Comparison of ENCODE assay signal across 8 mouse cellular contexts in genomic region chr13:13968629-13969111, GRCm38 (mm10). TPM values are rescaled to one million over a fixed set of nuclear protein-coding genes. Genes with fewer than 3 reads are reported as not detected.
DNase-seq lines count a peak whose midpoint lies in the region; ATAC-seq lines count a peak whose summit lies in the region.

No protein-coding gene starts in this region.

- no peaks in the 10 kb centered on the region for H3K9me3 ChIP-seq in limb, embryonic 15.5 days
- H3K9me3 ChIP-seq in midbrain, embryonic 16.5 days (replicated peaks; ENCODE audit: control insufficient read depth, low read length, poor library complexity, severe bottlenecking) = no peaks in the 10 kb centered on the region

- no peak overlapping the region; the same call in 1 of the 2 replicates for H3K27ac ChIP-seq in limb, embryonic 15.5 days
- no peak overlapping the region for H3K27ac ChIP-seq in midbrain, embryonic 16.5 days (ENCODE audit: low read length)

- ATAC-seq in limb, embryonic 15.5 days (ENCODE audit: insufficient number of reproducible peaks, low FRiP score, low TSS enrichment, low read depth) = peak; percentile 65; the same call in 1 of the 2 replicates
- ATAC-seq in midbrain, embryonic 16.5 days = no peak

- no peaks in the 10 kb centered on the region for H3K27me3 ChIP-seq in limb, embryonic 15.5 days
- H3K27me3 ChIP-seq in midbrain, embryonic 16.5 days (ENCODE audit: control insufficient read depth, insufficient read depth, low read depth, low read length) = no peaks in the 10 kb centered on the region

- peak; percentile 43 for DNase-seq in left cerebral cortex, adult 11 months (ENCODE audit: low spot score)
- no peak for DNase-seq in left cerebral cortex, postnatal 4 days
- peak; percentile 35 for DNase-seq in c-Kit-positive CD71-negative TER-119-negative erythroid progenitor cells, embryonic 14.5 days (ENCODE audit: low read depth)
- peak; percentile 27 to 62 for DNase-seq in right cerebral cortex, postnatal 36 days (ENCODE audit: low spot score in 2 of 2)
- no peak for DNase-seq in gastrocnemius, postnatal 36 days
- no peak for DNase-seq in adrenal gland, adult 18-20 months (ENCODE audit: low spot score in 2 of 2)

- H3K4me2 ChIP-seq in limb, embryonic 15.5 days = no peak overlapping the region
- no peak overlapping the region for H3K4me2 ChIP-seq in midbrain, embryonic 16.5 days (ENCODE audit: low read length)

- intact Hi-C loops in left cerebral cortex, postnatal 4 days (cut with DNase I) = no loop called here
- intact Hi-C loops in gastrocnemius, postnatal 36 days (cut with DNase I) = no loop called here

- no peak overlapping the region for H3K9ac ChIP-seq in limb, embryonic 15.5 days
- no peak overlapping the region for H3K9ac ChIP-seq in midbrain, embryonic 16.5 days (ENCODE audit: low read depth, low read length)

- no peak overlapping the region for H3K4me3 ChIP-seq in limb, embryonic 15.5 days
- no peak overlapping the region for H3K4me3 ChIP-seq in midbrain, embryonic 16.5 days (ENCODE audit: low read depth, low read length)

- peaks cover 12% of the 10 kb centered on the region for H3K36me3 ChIP-seq in limb, embryonic 15.5 days
- peaks cover 5% of the 10 kb centered on the region; the same call in 1 of the 2 replicates for H3K36me3 ChIP-seq in midbrain, embryonic 16.5 days (ENCODE audit: control insufficient read depth, insufficient read depth, low read length)

- no peaks in the 10 kb centered on the region for H3K4me1 ChIP-seq in limb, embryonic 15.5 days
- H3K4me1 ChIP-seq in midbrain, embryonic 16.5 days (ENCODE audit: control insufficient read depth, insufficient read depth, low read length) = no peaks in the 10 kb centered on the region

- WGBS in limb, embryonic 15.5 days = 72% methylated on average over 4 of the region's 4 CpGs
- WGBS in midbrain, embryonic 16.5 days = 90% methylated on average over 4 of the region's 4 CpGs

RNA-seq across cellular contexts. Expression of gene B3galnt2, which starts 14.4 kb away (rescaled TPM):
- total RNA-seq in left cerebral cortex, postnatal 4 days (2021) = 10 to 100 TPM; 15.3 to 18.2 TPM
- polyA plus RNA-seq in limb, embryonic 15.5 days (2015; fragmentation: Nextera tagmentation; extraction: Ambion mirVana) = 37.5 and 39.8 TPM in 2 replicates
- polyA plus RNA-seq in midbrain, embryonic 16.5 days (2015; fragmentation: Nextera tagmentation; extraction: Ambion mirVana) = 17.8 and 18.6 TPM in 2 replicates
- 10 to 100 TPM; 63.5 to 64.6 TPM for total RNA-seq in gastrocnemius, postnatal 36 days (2021)
- 10 to 100 TPM; 19.8 to 22.2 TPM for total RNA-seq in adrenal gland, adult 18-20 months (2021)

Comparison
In these comparisons a context has a peak if more than half of its experiments do, and no peak if none do; other contexts are left out.
1. DNase-seq: peak in left cerebral cortex, adult 11 months (single experiment), c-Kit-positive CD71-negative TER-119-negative erythroid progenitor cells, embryonic 14.5 days (single experiment) and right cerebral cortex, postnatal 36 days (2 of 2); none in left cerebral cortex, postnatal 4 days (single experiment), gastrocnemius, postnatal 36 days (0 of 2) and adrenal gland, adult 18-20 months (0 of 2).